In genomic region chrX:19164151-19164550, GRCm38 (mm10) we compare ENCODE assay signal across 13 mouse cellular contexts.
"Had no signal": no experiment of that assay in that cellular context is flagged by ENCODE, and none has a peak within 500 bp of the region (broad histone marks: within the 10 kb centered on the region; RNA-seq: fewer than 3 reads in every experiment).

No protein-coding gene starts in this region.

- H3K9me3 ChIP-seq: limb, embryonic 13.5 days; liver, embryonic 15.5 days; midbrain, embryonic 12.5 days had no signal

- H3K4me3 ChIP-seq: limb, embryonic 13.5 days; liver, embryonic 15.5 days; midbrain, embryonic 12.5 days had no signal

- H3K36me3 ChIP-seq: limb, embryonic 13.5 days; liver, embryonic 15.5 days; midbrain, embryonic 12.5 days had no signal

- DNase-seq: kidney, postnatal 10 days; kidney, postnatal 4 days; layer of hippocampus, adult 9-11 months; left cerebral cortex, postnatal 4 days; lung, adult 2 months; lung, postnatal 36 days; right cerebral cortex, postnatal 25 days; thymus, postnatal 4 days had no signal

- H3K4me1 ChIP-seq: limb, embryonic 13.5 days; liver, embryonic 15.5 days; midbrain, embryonic 12.5 days had no signal

- H3K27ac ChIP-seq: limb, embryonic 13.5 days; liver, embryonic 15.5 days; midbrain, embryonic 12.5 days had no signal

- ATAC-seq: lung, postnatal 0 days; midbrain, embryonic 16.5 days had no signal

- H3K27me3 ChIP-seq: limb, embryonic 13.5 days; liver, embryonic 15.5 days; midbrain, embryonic 12.5 days had no signal

- H3K9ac ChIP-seq: limb, embryonic 13.5 days; liver, embryonic 15.5 days; midbrain, embryonic 12.5 days had no signal

- H3K4me2 ChIP-seq: limb, embryonic 13.5 days; liver, embryonic 15.5 days; midbrain, embryonic 12.5 days had no signal
